Mouse (Mus musculus) left cerebral cortex, adult 2 months (tissue): ENCODE data around the gene Hist1h2ad. TPM values are rescaled to one million over a fixed set of nuclear protein-coding genes. Genes with fewer than 3 reads are reported as not detected.

Experiments used
- DNase-seq, 2 experiments: peaks; one replicate each; pipeline ENCODE4 v3.0.0; 2021 to 2022; ENCODE audit warnings: low spot score in 2 of 2, mixed read lengths in 1 of 2; ENCODE audit errors: extremely low spot score in 1 of 2
- H3K27ac ChIP-seq: fragments of 200-600 bp; 2 replicates; pipeline ENCODE4 v1.8.1; 2022
- H3K4me3 ChIP-seq: fragments of 200-600 bp; 2 replicates; pipeline ENCODE4 v1.8.1; 2022
- CTCF ChIP-seq: fragments of 200-600 bp; IDR thresholded peaks from 2 replicates; pipeline ENCODE4 v1.8.1; 2022; ENCODE audit warnings: antibody characterized with exemption, mild to moderate bottlenecking, moderate library complexity
- intact Hi-C: fragments of 180-260 bp; cut with DNase I; formaldehyde crosslinking; loops from one replicate; pipeline ENCODE4 v1.15.1; 2025
- long read RNA-seq, 2 experiments: library from polyadenylated mRNA; stranded (forward); transcript quantifications; one replicate each; pipeline ENCODE4 v2.0.0; 2021; ENCODE audit warnings: borderline mapping rate in 2 of 2
- total RNA-seq, 2 experiments: library from RNA; stranded (reverse); gene quantifications; 2 replicates each; pipeline ENCODE4 v1.2.3; 2021

Gene Hist1h2ad
- total RNA-seq: 1 to 10 TPM; 3.8 to 9.0 TPM
- long read RNA-seq, experiment 1: 0 reads
- long read RNA-seq, experiment 2: 0 reads

DNA sequence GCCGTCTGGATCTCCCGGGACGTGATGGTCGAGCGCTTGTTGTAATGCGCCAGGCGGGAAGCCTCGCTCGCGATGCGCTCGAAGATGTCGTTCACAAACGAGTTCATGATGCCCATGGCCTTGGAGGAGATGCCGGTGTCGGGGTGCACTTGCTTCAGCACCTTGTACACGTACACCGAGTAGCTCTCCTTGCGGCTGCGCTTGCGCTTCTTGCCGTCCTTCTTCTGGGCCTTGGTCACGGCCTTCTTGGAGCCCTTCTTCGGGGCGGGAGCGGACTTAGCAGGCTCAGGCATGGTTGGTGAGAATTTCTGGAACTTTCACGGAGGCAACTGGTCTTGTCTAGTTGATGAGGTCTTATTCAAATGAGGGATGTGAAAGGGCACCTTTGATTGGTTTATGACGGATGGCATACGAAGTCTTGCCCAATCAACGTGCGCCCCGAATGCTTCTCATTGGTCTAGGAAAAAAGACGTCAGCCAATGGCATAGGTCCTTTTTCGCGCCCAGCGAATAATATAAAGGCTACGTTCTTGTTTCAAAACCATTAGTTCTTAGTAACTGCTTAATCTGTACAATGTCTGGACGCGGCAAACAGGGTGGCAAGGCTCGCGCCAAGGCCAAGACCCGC, at the start of gene Hist1h2ad, which contains the start of gene Hist1h2bf:
Hist1h2ad (plus strand) TSS at position 484 of the 627 bp plus-strand sequence.
Hist1h2bf (minus strand) TSS at position 299 of the 627 bp plus-strand sequence.
- DNase-seq: peak; percentile 84 to 88
- intact Hi-C loops: loop anchor here (5.0 kb wide), 1 partner anchor 42 kb away; the partner anchor contains the start of genes Hist1h2af and Hist1h4h
- H3K4me3 ChIP-seq: peak within 1 kb of the TSS; percentile 42
- H3K27ac ChIP-seq: peak within 1 kb of the TSS; percentile 65

DNA sequence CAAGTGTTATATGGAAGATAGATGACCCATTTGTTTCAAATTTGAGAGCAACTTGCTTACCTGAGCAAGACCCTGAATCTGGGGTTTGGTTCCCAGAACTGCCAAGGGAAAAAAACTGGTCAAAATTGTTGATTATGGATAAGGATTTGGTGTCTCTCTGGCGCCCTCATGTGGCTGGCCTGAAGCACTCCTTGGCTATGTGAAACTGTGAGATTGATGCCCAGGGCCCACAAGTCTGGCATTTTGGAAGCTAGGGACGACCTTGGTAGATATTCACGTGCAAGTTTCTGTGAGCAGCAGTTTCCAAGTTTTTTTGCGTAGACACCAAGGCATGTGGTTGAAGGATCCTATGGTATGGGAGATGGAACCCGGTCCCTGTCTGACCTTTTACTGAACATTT, 49.5 kb upstream of the Hist1h2ad start:
- DNase-seq: peak; percentile 67 to 83
- no peak overlapping the region for H3K27ac ChIP-seq
- peak; percentile 97 for TF ChIP-seq CTCF
- intact Hi-C loops: loop anchor here (1.0 to 5.0 kb wide), 3 partner anchors 92 to 227 kb away; no protein-coding TSS in a partner anchor
- no peak overlapping the region for H3K4me3 ChIP-seq

DNA sequence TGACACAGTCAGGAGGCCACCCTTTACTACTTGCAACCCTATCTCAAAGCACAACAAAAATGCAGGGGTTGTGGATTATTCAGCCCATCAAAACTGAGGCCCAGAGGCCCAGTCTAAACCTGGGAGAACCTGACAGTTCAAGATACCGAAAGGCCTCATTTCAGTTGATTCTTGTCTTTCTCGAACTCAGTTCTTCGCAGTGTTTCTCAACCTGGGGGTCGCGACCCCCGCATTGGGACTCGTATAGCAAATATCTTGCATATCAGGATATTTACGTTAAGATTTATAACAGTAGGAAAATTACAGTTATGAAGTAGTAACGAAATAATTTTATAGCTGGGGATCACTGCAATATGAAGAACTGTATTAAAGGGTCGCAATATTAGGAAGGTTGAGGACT, 48.3 kb upstream of the Hist1h2ad start:
- intact Hi-C loops: loop anchor here (1.0 kb wide), 1 partner anchor 8 kb away; no protein-coding TSS in a partner anchor
- no peak for DNase-seq
- no peak for TF ChIP-seq CTCF
- Histone ChIP-seq H3K27ac (no peak overlapping the region), H3K4me3 (peak overlapping the region; percentile 38)

DNA sequence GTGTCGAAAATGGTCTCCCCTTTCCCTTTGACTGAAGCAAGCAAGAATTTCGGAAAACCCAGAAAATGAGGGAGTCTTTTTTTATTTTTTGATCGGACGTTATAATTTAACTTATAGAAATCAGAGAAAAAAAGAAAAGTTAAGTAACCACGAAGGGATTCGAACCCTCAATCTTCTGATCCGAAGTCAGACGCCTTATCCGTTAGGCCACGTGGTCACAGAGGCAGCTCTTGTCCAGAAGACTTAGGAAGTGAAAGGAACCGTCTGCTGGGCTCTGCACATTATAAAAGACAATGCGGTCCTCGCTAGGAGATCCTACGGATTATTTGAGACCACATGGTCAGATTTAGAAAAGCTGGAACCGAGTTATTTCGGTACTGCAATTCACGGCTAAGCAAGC, 47.9 kb upstream of the Hist1h2ad start:
- intact Hi-C loops: loop anchor here (1.0 kb wide), 1 partner anchor 8 kb away; no protein-coding TSS in a partner anchor
- Histone ChIP-seq H3K27ac (peak overlapping the region; percentile 29; the same call in 1 of the 2 replicates), H3K4me3 (peak overlapping the region; percentile 53)
- TF ChIP-seq CTCF: no peak
- peak; percentile 89 to 95 for DNase-seq

- TF ChIP-seq CTCF: no peak
- intact Hi-C loops: no loop called here
- Histone ChIP-seq H3K27ac (no peak overlapping the region), H3K4me3 (no peak overlapping the region)
- DNase-seq: no peak
Measured at GRCm38 (mm10) chr13:23529005-23529404, 45.2 kb upstream of the Hist1h2ad start.

- no peak for DNase-seq
- intact Hi-C loops: loop anchor here (5.0 to 10.0 kb wide), 6 partner anchors 43 to 1817 kb away; partner anchors contain the start of genes Hist1h2ac, Hist1h2ad, Hist1h2ae and Hist1h2ag
- no peak for TF ChIP-seq CTCF
- peak overlapping the region; percentile 67 for H3K4me3 ChIP-seq
- no peak overlapping the region for H3K27ac ChIP-seq
Measured at GRCm38 (mm10) chr13:23529480-23530165, 44.6 kb upstream of the Hist1h2ad start.

DNA sequence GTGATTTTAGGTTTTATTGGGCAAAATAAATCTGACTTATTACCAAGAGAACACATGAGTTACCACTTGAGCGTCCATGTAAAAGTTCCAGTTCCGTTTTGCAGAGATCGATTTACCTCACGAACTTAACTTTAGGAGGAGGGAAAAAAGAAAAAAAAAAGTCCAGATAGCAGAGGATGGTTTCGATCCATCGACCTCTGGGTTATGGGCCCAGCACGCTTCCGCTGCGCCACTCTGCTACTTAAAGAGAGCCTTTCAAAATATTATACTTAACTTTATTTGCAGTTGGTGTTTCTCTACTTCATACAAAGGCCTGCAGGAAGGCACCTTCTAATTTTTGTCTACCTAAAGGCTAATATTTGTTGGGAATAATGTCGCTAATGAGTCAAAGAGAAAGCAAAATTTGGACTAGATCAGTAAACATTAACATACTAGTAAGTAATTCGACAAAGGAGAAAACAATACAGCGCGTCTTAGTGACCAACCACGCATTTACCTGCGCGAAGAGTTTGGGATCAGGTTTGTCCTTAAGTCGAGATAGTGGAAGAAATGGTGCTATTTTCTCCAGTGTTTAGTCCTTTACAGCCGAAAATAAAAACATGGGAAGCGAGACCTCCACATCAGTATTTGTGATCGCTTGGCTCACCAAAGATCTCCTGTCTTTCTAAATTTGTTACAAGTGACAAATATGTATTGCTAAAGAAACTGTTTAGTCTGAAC, 43.8 kb upstream of the Hist1h2ad start:
- TF ChIP-seq CTCF: no peak
- Histone ChIP-seq H3K4me3 (peak overlapping the region; percentile 67), H3K27ac (peak overlapping the region; percentile 92)
- DNase-seq: peak; percentile 72 to 73
- intact Hi-C loops: loop anchor here (5.0 to 10.0 kb wide), 6 partner anchors 42 to 1818 kb away; partner anchors contain the start of genes Hist1h2ac, Hist1h2ad, Hist1h2ae and Hist1h2ag

GRCm38 (mm10) chr13:23530901-23531875, 43.0 kb upstream of the Hist1h2ad start, which contains the start of gene Hist1h4h:
Hist1h4h (plus strand) TSS chr13:23531050.
- H3K4me3 ChIP-seq: peak within 1 kb of the TSS; percentile 67
- intact Hi-C loops: loop anchor here (5.0 to 10.0 kb wide), 6 partner anchors 41 to 1819 kb away; partner anchors contain the start of genes Hist1h2ac, Hist1h2ad, Hist1h2ae and Hist1h2ag
- no peak for TF ChIP-seq CTCF
- H3K27ac ChIP-seq: peak within 1 kb of the TSS; percentile 92
- peak; percentile 95 to 96 for DNase-seq

GRCm38 (mm10) chr13:23532262-23533075, 41.7 kb upstream of the Hist1h2ad start:
- H3K4me3 ChIP-seq: peak overlapping the region; percentile 67
- DNase-seq: no peak
- intact Hi-C loops: loop anchor here (5.0 to 10.0 kb wide), 6 partner anchors 40 to 1820 kb away; partner anchors contain the start of genes Hist1h2ac, Hist1h2ad, Hist1h2ae and Hist1h2ag
- no peak for TF ChIP-seq CTCF
- peak overlapping the region; percentile 92 for H3K27ac ChIP-seq

- H3K4me3 ChIP-seq: peak within 1 kb of the TSS; percentile 48
- peak; percentile 38 to 69 for DNase-seq
- intact Hi-C loops: loop anchor here (5.0 to 10.0 kb wide), 6 partner anchors 39 to 1821 kb away; partner anchors contain the start of genes Hist1h2ac, Hist1h2ad, Hist1h2ae and Hist1h2ag
- H3K27ac ChIP-seq: peak within 1 kb of the TSS; percentile 51; the same call in 1 of the 2 replicates
Measured at GRCm38 (mm10) chr13:23533560-23534367, 40.4 kb upstream of the Hist1h2ad start, which contains the start of gene Hist1h2af. Hist1h2af (plus strand) TSS chr13:23533906.
